Mouse (Mus musculus) intestine, postnatal 0 days (tissue): ENCODE measurements around the gene Fcgrt. TPM values are rescaled to one million over a fixed set of nuclear protein-coding genes. Genes with fewer than 3 reads are reported as not detected.

ENCODE experiments used
- ATAC-seq: fragments of 200-750 bp; cut with Nextera tagmentation; 2 replicates; pipeline ENCODE4 v1.8.0; 2017; ENCODE audit warnings: mild to moderate bottlenecking, moderate TSS enrichment, moderate library complexity
- H3K27ac ChIP-seq: fragments of 300-500 bp; sonication (generic); 2 replicates; pipeline ENCODE4 v1.5.1; 2014; ENCODE audit warnings: mild to moderate bottlenecking, low read depth, low read length, moderate library complexity
- H3K27me3 ChIP-seq: fragments of 300-500 bp; sonication (generic); replicated peaks from 2 replicates; pipeline ENCODE4 v1.6.1; 2014; ENCODE audit warnings: low read length, mixed read lengths; ENCODE audit not compliant: control insufficient read depth, insufficient read depth
- H3K36me3 ChIP-seq: fragments of 300-500 bp; sonication (generic); 2 replicates; pipeline ENCODE4 v1.6.1; 2014; ENCODE audit warnings: mild to moderate bottlenecking, moderate library complexity; ENCODE audit not compliant: control insufficient read depth, insufficient read depth
- H3K4me1 ChIP-seq: fragments of 300-500 bp; sonication (generic); replicated peaks from 2 replicates; pipeline ENCODE4 v1.6.1; 2014; ENCODE audit warnings: antibody characterized with exemption, low read length, mixed read lengths; ENCODE audit not compliant: control insufficient read depth, insufficient read depth
- H3K4me2 ChIP-seq: fragments of 300-500 bp; sonication (generic); replicated peaks from 2 replicates; pipeline ENCODE4 v1.6.1; 2014; ENCODE audit warnings: low read depth, mild to moderate bottlenecking, moderate library complexity
- H3K4me3 ChIP-seq: fragments of 300-500 bp; sonication (generic); 2 replicates; pipeline ENCODE4 v1.5.1; 2014; ENCODE audit warnings: low read depth, low read length
- H3K9ac ChIP-seq: fragments of 300-500 bp; sonication (generic); 2 replicates; pipeline ENCODE4 v1.6.1; 2014; ENCODE audit warnings: mild to moderate bottlenecking, low read depth, low read length
- H3K9me3 ChIP-seq: fragments of 300-500 bp; sonication (generic); 2 replicates; pipeline ENCODE4 v1.6.1; 2016; ENCODE audit warnings: mixed run types; ENCODE audit not compliant: control insufficient read depth
- CTCF ChIP-seq: sonication (generic); IDR thresholded peaks from 2 replicates; pipeline ENCODE4 v1.5.1; 2016; ENCODE audit warnings: low read depth, mild to moderate bottlenecking, control low read depth, antibody characterized with exemption, moderate library complexity
- WGBS: fragments of 180-500 bp; shearing (Covaris S2); extraction: QIAGEN DNeasy Blood & Tissue Kit; methylation state at CpG from one replicate; pipeline ENCODE4 v1.1.7; 2014; 5-methylcytosine and 5-hydroxymethylcytosine counted together
- polyA plus RNA-seq: library from polyadenylated mRNA; unstranded; fragments of >200 nt; fragmentation: Nextera tagmentation; extraction: Ambion mirVana; gene quantifications from 2 replicates; pipeline ENCODE4 v1.2.1, GENCODE M21; 2015

Fcgrt gene
- polyA plus RNA-seq, 1 experiment from 2014 or later = 3,267 TPM

DNA sequence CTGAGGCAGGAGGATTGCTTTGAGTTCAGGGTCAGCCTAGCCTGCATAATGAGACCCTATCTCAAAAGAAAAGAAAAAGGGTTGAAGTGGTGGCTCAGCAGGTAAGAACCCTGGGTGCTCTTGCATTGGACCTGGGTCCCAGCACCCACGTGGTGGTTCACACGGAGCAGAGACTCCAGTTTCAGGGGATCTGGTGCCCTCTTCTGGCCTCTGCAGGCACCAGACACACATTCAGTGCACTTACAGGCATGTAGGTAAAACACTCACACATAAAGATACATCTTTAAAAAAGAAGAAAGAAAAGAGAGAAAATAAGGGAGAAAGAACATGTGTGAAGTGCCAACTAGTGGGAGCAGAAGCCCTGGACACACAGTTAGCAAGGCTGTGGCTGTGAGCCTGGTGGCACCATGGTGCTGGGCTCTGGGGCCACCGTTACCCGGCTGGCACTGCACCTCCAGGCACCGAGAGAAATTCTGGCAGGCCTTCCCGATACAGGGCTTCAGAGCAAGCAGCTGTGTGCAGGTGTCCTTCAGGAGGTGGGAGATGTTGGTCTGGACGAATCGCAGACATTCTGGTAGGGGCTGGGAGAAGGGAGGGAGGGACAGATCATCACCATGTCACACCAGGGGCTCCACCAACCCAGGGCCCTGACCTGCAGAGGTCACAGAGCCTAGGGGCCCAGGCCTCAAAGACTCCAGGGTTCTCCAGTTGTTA, 30.0 kb upstream of the Fcgrt start:
- H3K4me1 ChIP-seq = no peaks in the 10 kb centered on the region
- H3K9me3 ChIP-seq = no peaks in the 10 kb centered on the region
- no peak overlapping the region for H3K27ac ChIP-seq
- WGBS = 86% methylated on average over 8 of the region's 8 CpGs
- no peak overlapping the region for H3K9ac ChIP-seq
- H3K4me3 ChIP-seq = no peak overlapping the region
- H3K36me3 ChIP-seq = no peaks in the 10 kb centered on the region
- H3K27me3 ChIP-seq = no peaks in the 10 kb centered on the region
- no peak for ATAC-seq
- TF ChIP-seq CTCF = peak; percentile 56
- no peak overlapping the region for H3K4me2 ChIP-seq

DNA sequence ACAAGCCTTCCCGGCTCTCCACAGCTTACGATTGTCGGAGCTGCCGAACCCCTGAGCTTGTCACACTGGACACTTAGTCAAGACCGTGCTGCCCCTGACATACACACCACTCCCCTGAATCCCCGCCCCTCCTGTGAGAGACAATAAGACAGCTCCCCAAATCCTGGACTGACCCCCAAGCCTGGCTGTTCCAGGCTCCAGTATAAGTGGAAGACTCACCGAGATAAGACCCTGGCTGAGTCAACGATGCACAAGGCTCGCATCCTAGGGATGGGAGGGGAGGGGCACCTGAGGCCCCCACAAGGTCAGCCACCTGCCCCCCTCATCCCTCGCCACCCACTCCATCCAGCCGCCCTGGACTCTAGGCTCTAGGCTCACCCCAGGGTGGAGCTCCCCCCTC, 28.2 kb upstream of the Fcgrt start:
- no peak for ATAC-seq
- Histone ChIP-seq H3K27ac (no peak overlapping the region), H3K4me2 (no peak overlapping the region), H3K4me3 (no peak overlapping the region), H3K27me3 (no peaks in the 10 kb centered on the region), H3K9ac (no peak overlapping the region), H3K4me1 (no peaks in the 10 kb centered on the region), H3K36me3 (peaks cover 4% of the 10 kb centered on the region), H3K9me3 (no peaks in the 10 kb centered on the region)
- TF ChIP-seq CTCF = no peak
- WGBS = 78% methylated on average over 11 of the region's 11 CpGs

DNA sequence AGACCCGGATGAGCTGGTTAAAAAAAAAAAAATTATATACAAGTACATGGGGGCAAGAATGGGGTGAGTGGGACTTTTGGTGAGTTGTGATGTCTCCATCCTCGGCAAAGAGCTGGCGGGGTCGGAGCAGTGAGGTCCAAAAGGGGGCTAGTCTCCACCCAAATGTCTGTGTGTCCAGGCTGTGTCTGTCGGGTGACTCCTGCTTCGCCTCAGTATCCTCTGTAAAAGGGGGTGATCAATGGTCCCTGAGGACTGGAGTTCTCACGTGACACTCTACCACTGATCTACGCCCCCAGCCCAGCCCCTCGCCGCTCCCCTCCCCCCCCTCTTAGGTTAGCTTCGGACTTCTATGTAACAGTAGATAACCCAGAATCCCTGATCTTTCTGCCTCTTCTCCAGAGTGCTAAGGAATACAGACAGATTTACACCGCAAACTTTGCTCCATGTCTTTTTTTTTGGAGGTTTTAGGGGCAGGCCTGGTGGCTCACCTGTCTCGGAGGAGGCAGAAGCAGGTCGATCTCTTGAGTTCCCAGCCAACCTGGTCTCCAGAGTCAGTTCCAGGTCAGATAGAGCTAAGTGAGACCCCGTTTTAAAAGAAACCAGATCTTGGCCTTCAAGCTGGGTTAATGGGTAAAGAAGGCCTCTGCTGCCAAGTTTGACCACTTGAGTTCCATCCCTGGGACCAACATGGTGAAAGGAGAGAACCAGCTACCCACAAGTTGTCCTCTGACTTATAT, 26.3 kb upstream of the Fcgrt start:
- WGBS = 68% methylated on average over 15 of the region's 15 CpGs
- Histone ChIP-seq H3K4me1 (0 out of 2 replicates have a peak, but pooled peaks cover 3% of the 10 kb centered on the region), H3K4me2 (peak overlapping the region; percentile 85), H3K9ac (no peak overlapping the region), H3K36me3 (peaks cover 23% of the 10 kb centered on the region), H3K4me3 (peak overlapping the region; percentile 93; the same call in 1 of the 2 replicates), H3K27ac (peak overlapping the region; percentile 77; the same call in 1 of the 2 replicates), H3K27me3 (no peaks in the 10 kb centered on the region), H3K9me3 (no peaks in the 10 kb centered on the region)
- TF ChIP-seq CTCF = no peak
- ATAC-seq = no peak

DNA sequence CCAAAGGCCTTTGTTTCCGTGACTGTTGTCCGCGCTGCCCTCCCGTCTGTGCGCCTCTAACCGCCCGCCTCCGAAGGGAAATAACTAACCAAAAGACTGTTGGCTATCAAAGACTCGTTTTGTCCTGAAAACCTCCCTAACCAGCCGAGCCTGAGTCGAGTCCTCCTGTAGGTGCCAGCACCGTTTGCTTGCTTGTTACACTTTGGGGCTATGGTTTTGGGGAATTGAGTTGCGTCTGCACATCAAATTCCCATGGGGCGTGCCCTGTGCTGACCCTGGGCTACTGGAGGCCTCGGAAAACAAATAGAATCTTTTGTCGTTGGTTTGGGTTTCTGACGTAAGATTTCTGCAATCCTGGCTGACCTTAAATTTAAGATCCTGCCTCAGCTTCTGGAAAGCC, 25.7 kb upstream of the Fcgrt start:
- Histone ChIP-seq H3K9ac (peak overlapping the region; percentile 32; the same call in 1 of the 2 replicates), H3K27me3 (no peaks in the 10 kb centered on the region), H3K4me2 (peak overlapping the region; percentile 85), H3K9me3 (no peaks in the 10 kb centered on the region), H3K27ac (peak overlapping the region; percentile 77), H3K4me1 (peaks cover 3% of the 10 kb centered on the region; the same call in 1 of the 2 replicates), H3K36me3 (peaks cover 23% of the 10 kb centered on the region), H3K4me3 (peak overlapping the region; percentile 93)
- no peak for TF ChIP-seq CTCF
- peak; percentile 0; the same call in 1 of the 2 replicates for ATAC-seq
- 1% methylated on average over 17 of the region's 17 CpGs for WGBS

DNA sequence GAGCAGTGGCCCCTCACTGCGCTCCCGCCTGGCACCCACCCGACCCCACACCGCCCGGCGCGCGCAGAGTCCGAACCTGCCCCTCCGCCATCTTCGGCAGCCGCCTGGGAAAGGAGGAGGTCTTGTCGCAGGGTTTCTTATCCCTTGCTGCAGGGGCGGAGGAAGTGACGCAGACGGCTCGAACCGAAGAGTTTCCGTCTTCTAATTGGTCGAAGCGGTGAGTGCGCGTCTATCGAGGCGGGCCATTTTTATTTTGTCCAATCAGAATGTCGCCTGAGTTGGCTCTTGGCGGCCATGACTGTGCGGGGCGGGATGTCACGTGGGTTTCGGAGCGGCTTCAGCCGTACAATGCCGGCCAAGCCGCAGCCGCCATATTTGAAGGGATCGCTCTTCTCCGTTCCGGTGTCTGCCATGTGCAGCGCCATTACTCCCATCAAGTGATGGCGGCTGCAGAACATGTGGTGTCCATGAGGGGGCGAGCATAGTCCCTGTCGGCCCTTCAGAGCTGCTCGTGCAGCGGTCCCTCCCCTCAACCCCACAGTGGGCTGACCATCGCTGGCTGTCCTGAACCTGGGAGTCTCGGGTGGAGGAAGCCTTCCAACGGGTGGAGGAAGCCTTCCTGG, 25.1 kb upstream of the Fcgrt start, which contains the start of gene Rpl13a:
Gene Rpl13a (minus strand): TSS at position 138 of the 623 bp plus-strand sequence.
- peak within 1 kb of the TSS; percentile 85 for H3K4me2 ChIP-seq
- peaks cover 3% of the 10 kb centered on the region; the same call in 1 of the 2 replicates for H3K4me1 ChIP-seq
- peak within 1 kb of the TSS; percentile 86 for H3K27ac ChIP-seq
- H3K9me3 ChIP-seq = no peaks in the 10 kb centered on the region
- H3K9ac ChIP-seq = peak within 1 kb of the TSS; percentile 93
- H3K27me3 ChIP-seq = no peaks in the 10 kb centered on the region
- peak; percentile 91 for TF ChIP-seq CTCF
- under 1% methylated on average over 48 of the region's 48 CpGs for WGBS
- peak within 1 kb of the TSS; percentile 93 for H3K4me3 ChIP-seq
- H3K36me3 ChIP-seq = peaks cover 23% of the 10 kb centered on the region
- peak; percentile 88 for ATAC-seq
